Mouse (Mus musculus) inflammation-experienced regulatory T-cells (primary cell): ENCODE measurements around the gene Ggct. TPM values are rescaled to one million over a fixed set of nuclear protein-coding genes. Genes with fewer than 3 reads are reported as not detected.

Experiments used
- polyA plus RNA-seq, 2 experiments: library from polyadenylated mRNA; unstranded; fragments of 100-300 nt; shearing (Covaris generic); gene quantifications; one replicate each; pipeline ENCODE4 v1.2.1; 2017

Ggct gene
- 10 to 100 TPM; 35.4 to 46.4 TPM for polyA plus RNA-seq

DNA sequence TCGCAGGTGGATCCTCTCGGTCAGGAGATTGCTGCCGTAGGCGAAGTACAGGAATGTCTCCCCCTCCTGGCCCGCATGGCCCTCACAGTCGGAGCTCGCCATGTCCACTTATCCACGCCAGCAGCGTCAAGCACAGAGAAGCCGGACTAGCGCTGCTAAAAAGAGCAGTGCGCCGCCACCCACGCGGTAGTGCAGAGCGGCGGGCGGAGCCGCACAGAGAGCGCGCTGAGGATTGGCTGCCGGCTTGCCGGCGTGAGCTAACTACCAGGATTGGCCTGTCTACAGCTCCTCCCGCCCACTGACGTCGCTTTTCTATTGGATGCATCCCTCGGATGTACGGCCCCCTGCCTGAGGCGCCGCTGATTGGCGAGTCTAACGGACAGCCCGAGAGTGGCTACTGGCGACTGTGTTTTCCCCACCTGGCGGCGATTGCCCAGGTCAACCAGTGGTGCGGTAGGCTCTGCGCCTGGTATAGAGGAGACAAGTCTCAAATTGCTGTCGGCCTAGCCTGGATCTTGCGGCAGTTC lies at the start of gene Ggct:
TSS of gene Ggct (minus strand) at position 217 of the 527 bp plus-strand sequence.

DNA sequence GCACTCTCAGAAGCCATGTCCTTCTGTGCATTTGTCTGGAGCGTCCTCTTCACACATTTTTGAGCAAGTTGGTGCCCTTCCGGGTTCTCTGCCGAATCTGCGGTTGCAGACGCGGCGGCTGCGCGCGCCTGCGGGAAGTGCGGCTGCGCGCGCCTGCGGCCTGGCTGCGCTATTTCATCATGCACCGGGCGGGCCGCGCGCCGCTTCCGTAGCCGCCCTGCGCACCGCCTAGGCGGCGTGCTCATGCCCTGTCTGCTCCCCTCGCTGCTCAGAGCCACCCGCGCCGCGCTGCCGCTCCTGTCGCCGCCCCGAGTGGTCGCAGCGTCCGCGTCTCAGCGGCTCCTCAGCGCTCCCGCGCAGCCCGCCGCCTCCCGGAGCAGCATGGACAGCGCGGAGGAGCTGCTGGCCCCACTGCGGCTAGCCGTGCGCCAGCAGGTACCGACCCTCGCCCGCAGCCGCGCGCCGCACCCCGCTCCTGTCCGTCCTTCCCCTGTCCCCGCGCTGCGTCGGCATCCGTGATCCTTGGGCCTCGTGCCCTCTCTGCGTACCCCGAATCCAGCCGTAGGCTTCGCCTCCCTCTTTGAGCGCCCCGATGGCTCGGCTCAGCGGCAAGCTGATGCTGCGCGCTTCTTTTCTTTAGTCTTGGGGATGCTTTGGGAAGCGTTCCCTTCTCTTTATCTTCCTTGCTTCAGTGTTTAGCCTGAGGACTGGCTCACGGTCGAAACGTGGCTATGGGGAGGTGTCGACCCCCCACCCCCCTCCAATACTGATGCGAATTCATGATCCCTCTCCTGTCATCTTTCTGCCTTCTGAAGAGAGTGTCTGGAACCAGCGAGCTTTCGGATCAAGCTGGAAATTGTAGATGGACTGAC lies 45.3 kb upstream of the Ggct start, which contains the start of gene Gars:
TSS of gene Gars (plus strand) at position 209 of the 872 bp plus-strand sequence.

DNA sequence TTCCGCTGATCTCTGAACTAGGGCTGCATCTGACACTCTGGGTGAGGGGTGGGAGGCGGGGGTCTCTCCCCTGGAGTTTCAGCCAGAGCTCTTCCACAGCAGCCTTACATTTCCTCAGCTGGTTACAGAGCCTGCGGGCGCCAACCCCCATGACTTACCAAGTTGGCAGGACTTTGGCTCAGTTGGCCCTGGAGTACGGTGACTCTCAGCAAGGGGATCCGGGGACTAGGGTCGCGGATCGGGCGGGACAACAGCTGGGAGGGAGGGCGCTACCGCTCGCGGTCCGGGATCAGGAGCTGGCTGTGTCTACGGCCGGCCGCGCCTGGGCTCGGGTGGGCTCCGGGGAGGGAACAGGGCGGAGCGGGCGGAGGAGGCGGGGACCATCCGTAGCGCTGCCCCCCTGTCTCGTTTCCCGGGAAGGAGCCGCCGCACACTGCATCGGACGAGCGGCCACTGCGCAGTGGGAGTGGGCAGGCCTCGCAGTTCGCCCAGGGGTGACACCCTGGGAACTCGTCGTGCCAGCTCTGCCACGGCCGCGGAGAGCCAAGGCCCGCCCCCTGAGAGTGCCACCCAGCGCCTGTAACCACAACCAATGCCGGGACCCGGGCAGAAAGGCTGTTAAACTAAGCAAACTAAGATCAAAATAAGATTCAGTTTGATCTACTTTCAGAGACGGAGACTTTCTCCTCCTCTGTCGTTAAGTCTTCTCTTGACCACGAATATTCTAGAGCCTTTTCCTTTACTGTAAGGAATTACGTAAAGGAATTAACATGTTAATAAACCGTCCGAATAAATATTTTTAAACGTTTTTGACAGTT lies 20.4 kb downstream of the Ggct start, which contains the start of gene Nod1:
TSS of gene Nod1 (minus strand) at position 502 of the 818 bp plus-strand sequence.

Other genes starting within 250 kb of the Ggct start
- gene Znrf2, start 176.0 kb downstream of the Ggct start, polyA plus RNA-seq: 100 to 1,000 TPM; 147 to 165 TPM
- 10 to 100 TPM; 42.5 to 43.4 TPM for gene Nod1, start 20.3 kb downstream of the Ggct start, polyA plus RNA-seq
- 100 to 1,000 TPM in 1 of 2 experiments, 10 to 100 TPM in 1; 82.0 to 120 TPM for gene Gars, start 45.1 kb upstream of the Ggct start, polyA plus RNA-seq
- gene Crhr2, start 140.1 kb upstream of the Ggct start, polyA plus RNA-seq: 1 to 10 TPM in 1 of 2 experiments, under 1 TPM in 1; 0.18 to 3.0 TPM
- gene Inmt, start 182.1 kb upstream of the Ggct start, polyA plus RNA-seq: not detected
- under 1 TPM; 0.10 to 0.37 TPM for gene Mindy4, start 210.4 kb upstream of the Ggct start, polyA plus RNA-seq